Mouse (Mus musculus) CD8-positive naive resting alpha-beta T cell, adult 2 months (primary cell): ENCODE measurements around the gene Rraga.
"Not testable (repeated sequence)": the region's sequence is repeated elsewhere in the genome, so short reads cannot be mapped to it uniquely, and the experiment has no call there.

Experiments used
- DNase-seq, 2 experiments: peaks; one replicate each; pipeline ENCODE4 v3.0.0; 2022; ENCODE audit warnings: low read depth in 2 of 2, low spot score in 2 of 2

The Rraga gene

GRCm38 (mm10) chr4:86588236-86588635 lies 12.8 kb downstream of the Rraga start:
- DNase-seq: no peak

GRCm38 (mm10) chr4:86591304-86591703 lies 15.8 kb downstream of the Rraga start:
- DNase-seq: no peak

DNA sequence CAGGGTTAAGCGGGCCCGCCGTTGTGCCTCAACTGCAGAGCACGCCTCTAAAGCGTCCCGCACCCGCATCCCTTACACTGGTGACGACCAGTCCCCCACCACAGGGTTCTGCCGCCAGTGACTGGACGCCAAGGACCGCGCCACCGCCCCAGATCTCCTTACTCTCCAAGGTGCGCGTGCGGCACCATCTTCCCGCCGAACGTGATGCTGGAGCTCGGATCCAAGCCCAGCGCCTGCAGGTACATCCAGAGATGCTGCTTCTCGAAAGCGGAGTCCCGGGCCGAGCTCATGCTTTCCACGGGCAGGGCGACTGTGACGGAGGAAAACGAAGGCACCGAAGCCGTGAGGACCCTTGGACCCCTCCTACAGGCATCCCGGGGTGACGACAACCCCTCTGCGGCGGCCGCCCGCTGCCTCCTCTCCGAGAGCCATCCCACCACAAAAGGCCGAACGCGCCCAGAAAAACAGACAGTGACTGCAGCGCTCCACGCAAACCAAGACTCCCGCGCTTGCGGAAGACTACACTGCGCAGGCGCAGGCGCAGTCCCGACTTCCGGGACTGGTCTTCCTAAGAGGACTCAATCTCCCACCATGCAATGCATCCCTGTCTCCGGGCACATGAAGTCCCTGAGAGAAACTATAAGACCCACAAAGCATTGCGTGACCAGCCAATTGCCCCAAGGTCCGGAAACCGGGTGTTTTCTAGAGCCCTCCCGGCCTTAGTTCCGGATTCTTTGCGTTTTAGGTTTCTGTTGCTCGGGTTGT lies 36.2 kb downstream of the Rraga start, which contains the start of gene Haus6:
TSS of gene Haus6 (minus strand) at position 532 of the 765 bp plus-strand sequence.
- peak; percentile 85 to 89 for DNase-seq

DNA sequence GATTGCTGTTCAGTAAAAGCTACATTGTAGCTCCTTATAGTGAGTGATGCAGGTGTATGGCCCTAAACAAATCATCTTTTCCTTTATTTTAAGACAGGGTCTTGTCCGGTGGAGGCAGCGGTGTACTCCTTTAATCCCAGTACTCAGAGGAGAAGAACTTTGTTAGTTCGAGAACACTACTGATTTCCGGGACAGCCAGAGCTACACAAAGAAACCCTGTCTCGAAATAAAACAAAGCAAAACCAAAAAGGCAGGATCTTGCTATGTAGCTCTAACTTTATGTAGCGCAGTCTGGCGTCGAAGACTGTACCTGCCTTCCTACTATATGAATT lies 36.8 kb downstream of the Rraga start:
- DNase-seq: no peak

DNA sequence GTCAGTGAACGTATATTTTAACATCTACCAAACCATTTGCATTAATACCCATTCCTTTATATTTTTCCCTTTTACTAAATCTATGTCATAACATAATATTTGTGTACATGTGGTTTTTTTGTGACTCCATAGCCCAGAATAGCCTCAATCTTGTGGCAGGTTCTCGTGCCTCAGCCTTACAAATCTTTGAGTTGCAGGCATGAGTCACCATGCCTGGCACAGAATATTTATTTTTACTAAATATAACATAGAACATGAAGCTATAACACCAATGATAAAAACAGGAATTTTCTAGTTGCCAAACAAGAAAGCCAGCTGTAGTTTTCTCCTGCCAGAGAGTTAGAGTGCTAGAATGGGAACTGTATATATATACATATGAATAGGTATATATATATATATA lies 45.0 kb downstream of the Rraga start:
- no peak for DNase-seq

GRCm38 (mm10) chr4:86622116-86622515 lies 46.6 kb downstream of the Rraga start:
- DNase-seq: no peak

GRCm38 (mm10) chr4:86622532-86622931 lies 47.1 kb downstream of the Rraga start:
- not testable (repeated sequence) for DNase-seq

- no peak for DNase-seq
Observed at GRCm38 (mm10) chr4:86625463-86625862, 50.0 kb downstream of the Rraga start.

- not testable (repeated sequence) for DNase-seq
Observed at GRCm38 (mm10) chr4:86626496-86626895, 51.0 kb downstream of the Rraga start.
